Mouse (Mus musculus) urinary bladder, postnatal 10 days (tissue): ENCODE measurements at regions not wholly inside any gene's neighbourhood (a gene's known extent, or its start where the extent isn't known, plus 50 kb on each side); places are given as distances from the start of the nearest gene placed in this dataset.

Source experiments
- DNase-seq: peaks from one replicate; pipeline ENCODE4 v3.0.0; 2022; ENCODE audit warnings: low spot score

- DNase-seq: no peak
These were observed 274.0 kb upstream of the Xylt1 start for GRCm38 (mm10) chr7:117106691-117107191.

- DNase-seq: no peak
These were observed 272.4 kb upstream of the Xylt1 start for GRCm38 (mm10) chr7:117108391-117108790.

- no peak for DNase-seq
These were observed 253.1 kb upstream of the Xylt1 start for GRCm38 (mm10) chr7:117127728-117128127.

GRCm38 (mm10) chr7:117134869-117135268, 245.9 kb upstream of the Xylt1 start:
- DNase-seq: no peak

- no peak for DNase-seq
These were observed 242.1 kb upstream of the Xylt1 start for GRCm38 (mm10) chr7:117138681-117139080.

GRCm38 (mm10) chr7:117139245-117139970, 241.4 kb upstream of the Xylt1 start:
- no peak for DNase-seq

GRCm38 (mm10) chr7:117139971-117140247, 240.9 kb upstream of the Xylt1 start:
- DNase-seq: no peak

- no peak for DNase-seq
These were observed 234.0 kb upstream of the Xylt1 start for GRCm38 (mm10) chr7:117146809-117147208.

- no peak for DNase-seq
These were observed 230.4 kb upstream of the Xylt1 start for GRCm38 (mm10) chr7:117150355-117150754.

- no peak for DNase-seq
These were observed 226.8 kb upstream of the Xylt1 start for GRCm38 (mm10) chr7:117153826-117154550.

GRCm38 (mm10) chr7:117161193-117161908, 219.4 kb upstream of the Xylt1 start:
- no peak for DNase-seq

GRCm38 (mm10) chr7:117174811-117175422, 205.9 kb upstream of the Xylt1 start:
- DNase-seq: no peak

GRCm38 (mm10) chr7:117184011-117184410, 196.8 kb upstream of the Xylt1 start:
- DNase-seq: no peak

GRCm38 (mm10) chr7:117185891-117186290, 194.9 kb upstream of the Xylt1 start:
- DNase-seq: no peak

- DNase-seq: no peak
These were observed 184.2 kb upstream of the Xylt1 start for GRCm38 (mm10) chr7:117196611-117197010.

GRCm38 (mm10) chr7:117226294-117226693, 154.5 kb upstream of the Xylt1 start:
- DNase-seq: no peak

- no peak for DNase-seq
These were observed 151.2 kb upstream of the Xylt1 start for GRCm38 (mm10) chr7:117229619-117230018.

- DNase-seq: no peak
These were observed 124.0 kb upstream of the Xylt1 start for GRCm38 (mm10) chr7:117256819-117257218.

- DNase-seq: no peak
These were observed 122.2 kb upstream of the Xylt1 start for GRCm38 (mm10) chr7:117258557-117258956.

GRCm38 (mm10) chr7:117259151-117259550, 121.6 kb upstream of the Xylt1 start:
- no peak for DNase-seq

- DNase-seq: no peak
These were observed 121.0 kb upstream of the Xylt1 start for GRCm38 (mm10) chr7:117259674-117260294.

GRCm38 (mm10) chr7:117260596-117260995, 120.2 kb upstream of the Xylt1 start:
- no peak for DNase-seq
